Mouse (Mus musculus) forebrain, embryonic 10.5 days (tissue): Measurements from ENCODE around the gene Asf1a. TPM values are rescaled to one million over a fixed set of nuclear protein-coding genes. Genes with fewer than 3 reads are reported as not detected.

Experiments
- polyA plus RNA-seq: library from polyadenylated mRNA; unstranded; fragments of >200 nt; fragmentation: Nextera tagmentation; extraction: Ambion mirVana; gene quantifications from 2 replicates; pipeline ENCODE4 v1.2.1, GENCODE M21; 2016

Asf1a gene
- polyA plus RNA-seq, 1 experiment from 2014 or later = 169 TPM

Other genes with a start within 250 kb of the Asf1a start
- 3.0 and 3.7 TPM in 2 replicates for gene Cep85l, start 216.8 kb upstream of the Asf1a start, polyA plus RNA-seq
- gene Mcm9, start 33.7 kb downstream of the Asf1a start, polyA plus RNA-seq = 11.7 and 13.4 TPM in 2 replicates
- 3.8 and 6.4 TPM in 2 replicates for gene Fam184a, start 154.4 kb downstream of the Asf1a start, polyA plus RNA-seq